In genomic region chr2:145835920-145836319, GRCm38 (mm10) we compare ENCODE assay signal across 25 mouse cellular contexts.
"Had no signal": no experiment of that assay in that cellular context is flagged by ENCODE, and none has a peak within 500 bp of the region (broad histone marks: within the 10 kb centered on the region; RNA-seq: fewer than 3 reads in every experiment).

No protein-coding gene starts in this region.

- H3K4me2 ChIP-seq: kidney, embryonic 15.5 days; limb, embryonic 12.5 days; limb, embryonic 15.5 days; lung, embryonic 15.5 days; midbrain, embryonic 15.5 days; neural tube, embryonic 12.5 days; neural tube, embryonic 15.5 days; stomach, embryonic 15.5 days had no signal

- H3K9me3 ChIP-seq: kidney, embryonic 15.5 days; limb, embryonic 12.5 days; limb, embryonic 15.5 days; lung, embryonic 15.5 days; megakaryocyte, embryonic 14.5 days; midbrain, embryonic 10.5 days; midbrain, embryonic 15.5 days; neural tube, embryonic 12.5 days; neural tube, embryonic 15.5 days; stomach, embryonic 15.5 days had no signal

- DNase-seq: kidney, adult 8-10 months; kidney, postnatal 10 days; kidney, postnatal 36 days; layer of hippocampus, postnatal 36 days; left cerebral cortex, postnatal 4 days; lung, adult 18-20 months; lung, postnatal 10 days; lung, postnatal 36 days; right cerebral cortex, adult 18-20 months; right cerebral cortex, postnatal 14 days; right cerebral cortex, postnatal 4 days; spleen, adult 18-20 months; thymus, adult 18-20 months; thymus, postnatal 36 days had no signal

- H3K4me3 ChIP-seq: kidney, embryonic 15.5 days; limb, embryonic 12.5 days; limb, embryonic 15.5 days; lung, embryonic 15.5 days; megakaryocyte, embryonic 14.5 days; midbrain, embryonic 10.5 days; midbrain, embryonic 15.5 days; neural tube, embryonic 12.5 days; neural tube, embryonic 15.5 days; stomach, embryonic 15.5 days had no signal

- ATAC-seq: midbrain, embryonic 15.5 days had no signal

- H3K27me3 ChIP-seq: kidney, embryonic 15.5 days; limb, embryonic 12.5 days; limb, embryonic 15.5 days; lung, embryonic 15.5 days; midbrain, embryonic 15.5 days; neural tube, embryonic 12.5 days; neural tube, embryonic 15.5 days; stomach, embryonic 15.5 days had no signal

- H3K36me3 ChIP-seq: limb, embryonic 12.5 days; lung, embryonic 15.5 days; midbrain, embryonic 10.5 days; midbrain, embryonic 15.5 days; neural tube, embryonic 15.5 days; stomach, embryonic 15.5 days had no signal

- H3K9ac ChIP-seq: kidney, embryonic 15.5 days; limb, embryonic 12.5 days; limb, embryonic 15.5 days; liver, embryonic 14.5 days; lung, embryonic 15.5 days; midbrain, embryonic 15.5 days; neural tube, embryonic 12.5 days; neural tube, embryonic 15.5 days; stomach, embryonic 15.5 days had no signal

- H3K27ac ChIP-seq: kidney, embryonic 15.5 days; limb, embryonic 12.5 days; limb, embryonic 15.5 days; liver, embryonic 14.5 days; lung, embryonic 15.5 days; midbrain, embryonic 10.5 days; midbrain, embryonic 15.5 days; neural tube, embryonic 12.5 days; neural tube, embryonic 15.5 days; stomach, embryonic 15.5 days had no signal
